Mouse (Mus musculus) intestine, embryonic 16.5 days (tissue): ENCODE results near the gene Thyn1. TPM values are rescaled to one million over a fixed set of nuclear protein-coding genes. Genes with fewer than 3 reads are reported as not detected.

Source experiments
- ATAC-seq: fragments of 200-750 bp; cut with Nextera tagmentation; 2 replicates; pipeline ENCODE4 v1.8.0; 2017; ENCODE audit warnings: moderate TSS enrichment, moderate library complexity
- H3K27ac ChIP-seq: fragments of 300-500 bp; sonication (generic); 2 replicates; pipeline ENCODE4 v1.5.1; 2014; ENCODE audit warnings: mild to moderate bottlenecking, low read length
- H3K27me3 ChIP-seq: fragments of 300-500 bp; sonication (generic); replicated peaks from 2 replicates; pipeline ENCODE4 v1.6.1; 2014; ENCODE audit warnings: low read length, control low read depth, mixed read lengths; ENCODE audit not compliant: control insufficient read depth, insufficient read depth
- H3K36me3 ChIP-seq: fragments of 300-500 bp; sonication (generic); 2 replicates; pipeline ENCODE4 v1.6.1; 2014; ENCODE audit warnings: low read length, control low read depth; ENCODE audit not compliant: control insufficient read depth, insufficient read depth
- H3K4me1 ChIP-seq: fragments of 300-500 bp; sonication (generic); 2 replicates; pipeline ENCODE4 v1.6.1; 2014; ENCODE audit warnings: low read length, control low read depth, mixed read lengths; ENCODE audit not compliant: control insufficient read depth, insufficient read depth
- H3K4me2 ChIP-seq: fragments of 300-500 bp; sonication (generic); 2 replicates; pipeline ENCODE4 v1.6.1; 2014; ENCODE audit warnings: low read depth, low read length, control low read depth
- H3K4me3 ChIP-seq: fragments of 300-500 bp; sonication (generic); 2 replicates; pipeline ENCODE4 v1.5.1; 2014; ENCODE audit warnings: mild to moderate bottlenecking, low read length
- H3K9ac ChIP-seq: fragments of 300-500 bp; sonication (generic); 2 replicates; pipeline ENCODE4 v1.6.1; 2014; ENCODE audit warnings: low read depth, low read length
- H3K9me3 ChIP-seq: fragments of 300-500 bp; sonication (generic); 2 replicates; pipeline ENCODE4 v1.6.1; 2016; ENCODE audit warnings: low read length, control low read depth; ENCODE audit not compliant: control insufficient read depth
- WGBS: fragments of 180-500 bp; shearing (Covaris S2); extraction: QIAGEN DNeasy Blood & Tissue Kit; methylation state at CpG from one replicate; pipeline ENCODE4 v1.1.7; 2014; 5-methylcytosine and 5-hydroxymethylcytosine counted together
- polyA plus RNA-seq: library from polyadenylated mRNA; unstranded; fragments of >200 nt; fragmentation: Nextera tagmentation; extraction: Ambion mirVana; gene quantifications from 2 replicates; pipeline ENCODE4 v1.2.1, GENCODE M21; 2015

The Thyn1 gene
- 120 and 137 TPM in 2 replicates for polyA plus RNA-seq

DNA sequence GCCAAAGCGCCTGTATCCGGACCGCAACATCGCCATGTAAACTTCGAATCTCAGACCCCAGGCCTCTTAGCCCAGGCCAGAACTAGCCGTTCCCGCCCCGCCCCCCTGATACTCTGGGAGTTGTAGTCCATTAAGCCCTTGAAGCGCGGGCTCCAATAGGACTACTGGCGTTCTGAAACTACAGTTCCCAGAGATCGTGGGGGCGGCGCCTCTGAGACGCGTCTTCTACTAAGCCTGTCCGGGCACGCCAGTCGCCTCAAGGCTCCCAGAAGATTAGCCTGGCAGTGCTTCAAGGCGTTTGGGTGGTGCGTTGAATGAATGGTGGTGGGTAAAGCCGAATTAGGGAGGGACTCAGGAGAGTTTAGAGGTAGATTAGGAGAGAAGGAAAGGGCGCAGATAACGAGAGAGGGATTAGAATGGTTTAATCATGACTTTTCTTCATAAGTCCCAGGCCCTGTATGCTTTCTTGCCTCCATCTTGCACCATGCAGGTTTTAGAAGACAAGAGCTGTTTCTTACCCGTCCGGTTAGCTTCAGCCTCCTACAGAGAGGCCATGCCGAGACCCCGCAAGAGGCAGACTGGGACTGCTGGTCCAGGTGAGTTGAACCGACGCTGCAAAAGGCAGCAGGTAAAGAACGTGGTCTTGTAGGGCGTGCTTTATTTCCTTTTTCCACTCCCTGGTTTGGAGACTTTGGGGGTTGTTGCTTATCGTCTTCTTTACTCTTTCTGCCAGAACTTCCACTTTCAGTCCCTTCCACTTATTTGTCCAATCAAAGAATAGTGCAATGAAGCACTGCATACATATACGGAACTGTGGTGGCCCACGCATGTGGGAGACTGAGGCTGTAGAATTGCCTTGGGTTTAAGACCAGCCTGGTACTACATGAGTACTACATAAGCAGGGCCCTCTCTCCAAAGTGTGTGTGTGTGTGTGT lies at the start of gene Thyn1, which contains the start of gene Acad8:
Thyn1 (plus strand) TSS at position 250 of the 935 bp plus-strand sequence.
Acad8 (minus strand) TSS at position 106 of the 935 bp plus-strand sequence.
- Histone ChIP-seq H3K9me3 (no peaks in the 10 kb centered on the region), H3K27ac (0 out of 2 replicates have a peak within 1 kb of the TSS, but pooled peaks have one; percentile 39), H3K36me3 (no peaks in the 10 kb centered on the region; the same call in 1 of the 2 replicates), H3K4me2 (peak within 1 kb of the TSS; percentile 74), H3K4me3 (peak within 1 kb of the TSS; percentile 65), H3K27me3 (no peaks in the 10 kb centered on the region), H3K4me1 (peaks cover 16% of the 10 kb centered on the region), H3K9ac (peak within 1 kb of the TSS; percentile 82)
- under 1% methylated on average over 35 of the region's 35 CpGs for WGBS
- peak; percentile 99 for ATAC-seq

DNA sequence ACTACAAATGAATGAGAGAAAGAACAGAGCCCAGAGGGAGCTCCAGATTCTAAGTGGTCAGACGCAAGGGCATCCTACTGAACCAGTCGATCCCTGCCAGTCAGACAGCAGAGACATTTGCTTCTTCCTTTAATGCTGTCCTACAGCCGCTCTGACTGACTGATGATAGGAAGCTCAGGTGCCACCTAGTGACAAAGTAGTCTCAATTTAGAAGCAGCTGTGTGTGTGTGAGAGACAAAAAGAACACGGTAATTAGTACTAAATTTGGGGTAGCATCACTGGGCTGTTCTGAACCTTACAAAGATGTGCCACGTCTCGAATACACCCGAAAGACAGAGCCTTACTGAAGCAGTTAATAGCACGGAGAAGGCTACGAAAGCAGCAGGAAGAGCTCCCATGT lies 21.8 kb upstream of the Thyn1 start:
- no peaks in the 10 kb centered on the region for H3K4me1 ChIP-seq
- peaks cover 15% of the 10 kb centered on the region for H3K36me3 ChIP-seq

DNA sequence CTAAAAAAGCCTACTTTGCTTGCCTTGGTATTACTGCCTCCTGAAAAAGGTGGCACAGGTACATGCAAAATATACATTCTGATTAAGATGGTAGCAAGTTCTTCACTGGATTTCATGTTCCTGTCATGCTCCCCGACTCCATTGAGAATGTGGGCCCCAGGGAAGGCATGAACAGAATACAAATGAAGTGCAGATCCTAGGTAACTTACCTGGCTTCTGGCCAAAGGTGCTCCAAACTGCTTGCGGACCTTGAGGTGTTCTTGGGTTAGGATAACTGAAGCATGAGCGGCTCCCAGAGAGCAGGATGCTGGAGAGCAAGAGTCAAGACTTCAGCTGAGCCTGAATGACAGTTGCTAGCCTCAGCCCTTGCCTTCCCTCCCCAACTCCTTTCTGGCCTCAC lies 20.7 kb upstream of the Thyn1 start:
- H3K27ac ChIP-seq = no peak overlapping the region
- no peak overlapping the region for H3K4me3 ChIP-seq
- H3K4me2 ChIP-seq = no peak overlapping the region
- no peaks in the 10 kb centered on the region for H3K27me3 ChIP-seq
- H3K9me3 ChIP-seq = no peaks in the 10 kb centered on the region
- no peak for ATAC-seq
- 92% methylated on average over 3 of the region's 3 CpGs for whole genome bisulfite sequencing
- no peak overlapping the region for H3K9ac ChIP-seq
- no peaks in the 10 kb centered on the region for H3K4me1 ChIP-seq
- peaks cover 15% of the 10 kb centered on the region for H3K36me3 ChIP-seq

More for the DNA sequence above, 21.8 kb upstream of the Thyn1 start:
- Histone ChIP-seq H3K27me3 (no peaks in the 10 kb centered on the region), H3K9ac (no peak overlapping the region), H3K4me3 (no peak overlapping the region), H3K27ac (no peak overlapping the region), H3K4me2 (no peak overlapping the region), H3K9me3 (no peaks in the 10 kb centered on the region)
- no peak for ATAC-seq
- 91% methylated on average over 9 of the region's 9 CpGs for WGBS

DNA sequence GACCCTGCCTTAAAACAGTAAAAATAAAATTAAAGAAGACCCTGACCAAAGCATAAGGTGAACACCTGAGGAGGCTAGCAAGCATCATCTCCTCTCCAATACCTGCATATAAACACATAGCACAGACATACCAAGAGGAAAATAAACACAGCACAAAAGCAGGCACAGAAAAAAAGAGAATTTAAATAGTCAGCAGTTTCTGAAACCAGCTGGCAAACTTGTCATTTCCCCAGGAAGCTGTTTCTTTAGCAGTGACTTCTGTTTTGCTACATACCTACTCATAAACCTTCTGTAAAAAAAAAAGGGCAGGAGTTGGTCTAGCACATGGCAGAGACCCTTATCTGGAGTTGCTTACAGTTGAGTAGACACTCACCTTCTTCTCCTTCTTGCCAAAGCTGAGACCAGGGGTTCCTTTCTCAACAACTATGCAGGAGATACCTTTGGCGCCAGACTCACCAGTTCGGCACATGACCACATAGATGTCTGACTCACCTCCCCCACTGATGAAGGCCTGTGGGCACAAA lies 14.4 kb upstream of the Thyn1 start:
- Histone ChIP-seq H3K4me2 (no peak overlapping the region), H3K9ac (no peak overlapping the region)
- 82% methylated on average over 2 of the region's 2 CpGs for WGBS

DNA sequence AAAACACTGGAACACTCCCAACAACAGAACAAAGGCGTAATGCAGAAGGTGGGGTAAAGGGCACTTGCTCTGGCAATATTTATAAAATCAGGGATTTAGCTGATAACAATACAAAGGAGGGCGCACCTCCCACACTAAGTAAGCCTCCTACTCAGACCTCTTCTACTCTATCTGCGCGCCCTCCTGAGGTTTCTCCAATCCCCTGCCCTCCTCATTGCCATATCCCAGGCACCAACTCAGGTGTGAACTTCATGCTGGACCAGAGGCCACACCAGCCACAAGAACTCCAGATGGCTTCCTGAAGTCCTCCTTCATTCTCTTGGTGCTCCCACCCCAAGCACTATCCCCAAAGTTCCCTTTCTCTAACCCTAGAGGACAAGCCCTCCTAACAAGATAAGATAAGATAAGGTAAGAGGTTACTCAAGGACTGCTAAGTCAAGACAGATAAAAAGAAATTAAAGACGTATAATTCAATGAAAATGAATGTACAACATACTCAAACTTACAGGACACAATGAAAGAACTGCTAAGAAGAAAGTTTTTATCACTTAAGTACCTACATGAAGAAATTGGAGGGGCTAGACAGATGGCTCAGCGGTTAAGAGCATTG lies 13.7 kb upstream of the Thyn1 start:
- Histone ChIP-seq H3K4me1 (no peaks in the 10 kb centered on the region), H3K9ac (no peak overlapping the region), H3K9me3 (no peaks in the 10 kb centered on the region), H3K27me3 (no peaks in the 10 kb centered on the region), H3K4me3 (no peak overlapping the region), H3K4me2 (no peak overlapping the region), H3K36me3 (0 out of 2 replicates have a peak, but pooled peaks cover 3% of the 10 kb centered on the region), H3K27ac (no peak overlapping the region)
- WGBS = 88% methylated on average over 6 of the region's 6 CpGs
- ATAC-seq = no peak

More for the DNA sequence above, 14.4 kb upstream of the Thyn1 start:
- Histone ChIP-seq H3K27me3 (no peaks in the 10 kb centered on the region), H3K36me3 (no peaks in the 10 kb centered on the region), H3K9me3 (no peaks in the 10 kb centered on the region), H3K27ac (no peak overlapping the region), H3K4me3 (no peak overlapping the region), H3K4me1 (no peaks in the 10 kb centered on the region)
- ATAC-seq = no peak

DNA sequence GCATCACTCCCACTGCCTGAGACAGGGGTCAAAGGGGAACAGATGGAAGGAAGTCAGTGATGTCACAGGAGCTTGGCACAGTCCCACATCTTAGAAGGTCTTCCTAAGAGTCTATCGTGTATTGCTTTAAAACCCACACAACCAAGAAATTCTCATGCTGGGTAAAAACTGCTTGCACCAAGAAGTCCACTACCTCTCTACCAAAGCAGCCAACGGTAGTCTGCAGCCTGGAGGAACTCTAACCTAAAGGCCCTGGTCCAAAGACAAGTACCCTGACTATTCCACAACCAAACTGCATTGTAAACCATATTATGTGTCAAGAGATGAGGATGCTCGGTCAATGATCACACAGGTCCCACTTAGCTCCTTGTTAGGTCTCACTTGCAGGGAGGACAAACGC lies 9.3 kb upstream of the Thyn1 start:
- Histone ChIP-seq H3K4me2 (no peak overlapping the region), H3K27me3 (no peaks in the 10 kb centered on the region), H3K36me3 (0 out of 2 replicates have a peak, but pooled peaks cover 3% of the 10 kb centered on the region), H3K27ac (no peak overlapping the region), H3K4me1 (no peaks in the 10 kb centered on the region), H3K9me3 (no peaks in the 10 kb centered on the region), H3K4me3 (no peak overlapping the region), H3K9ac (no peak overlapping the region)
- 93% methylated on average over 4 of the region's 4 CpGs for WGBS
- ATAC-seq = no peak

DNA sequence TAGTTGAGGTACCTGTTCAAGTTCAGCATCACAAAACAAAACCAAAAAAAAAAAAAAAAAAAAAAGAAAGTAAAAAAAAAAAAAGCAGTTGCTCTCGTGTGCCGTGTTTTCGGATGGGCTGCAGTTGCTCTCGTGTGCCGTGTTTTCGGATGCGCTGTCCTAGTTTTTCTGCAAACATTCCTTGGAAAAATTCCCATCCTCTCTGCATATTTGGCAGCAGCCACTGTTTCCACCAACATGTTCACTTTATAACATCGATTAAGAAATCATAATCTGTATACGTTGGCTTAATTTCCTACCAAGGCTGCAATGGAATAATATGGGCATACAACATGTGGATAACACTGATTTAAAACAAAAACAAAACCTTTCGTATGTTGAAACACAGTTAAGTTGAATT lies 6.4 kb upstream of the Thyn1 start:
- no peaks in the 10 kb centered on the region for H3K9me3 ChIP-seq
- no peak overlapping the region for H3K27ac ChIP-seq
- ATAC-seq = no peak
- 87% methylated on average over 10 of the region's 10 CpGs for WGBS
- no peak overlapping the region for H3K4me3 ChIP-seq
- peaks cover 2% of the 10 kb centered on the region; the same call in 1 of the 2 replicates for H3K4me1 ChIP-seq
- H3K36me3 ChIP-seq = 0 out of 2 replicates have a peak, but pooled peaks cover 3% of the 10 kb centered on the region
- H3K9ac ChIP-seq = no peak overlapping the region
- H3K4me2 ChIP-seq = no peak overlapping the region
- no peaks in the 10 kb centered on the region for H3K27me3 ChIP-seq

DNA sequence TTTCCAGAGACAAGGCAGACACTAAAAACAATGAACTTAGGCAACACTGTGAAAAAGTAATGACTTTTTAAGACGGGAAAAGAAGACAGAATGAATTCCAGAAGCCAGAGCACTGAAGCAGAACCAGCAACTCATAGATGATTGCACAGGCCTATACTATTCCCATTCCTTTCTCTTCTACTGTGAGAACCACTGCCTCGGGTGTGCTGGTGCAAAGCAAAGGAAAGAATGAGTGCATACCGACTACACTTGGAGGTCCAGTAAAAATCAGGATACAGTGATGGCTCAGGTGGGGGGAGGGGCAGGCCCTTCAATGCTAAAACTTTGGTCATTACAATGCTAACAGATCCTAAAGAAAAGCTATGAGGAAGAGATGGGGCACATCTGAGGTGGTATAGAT lies 5.6 kb upstream of the Thyn1 start:
- 89% methylated on average over 3 of the region's 3 CpGs for WGBS
- peaks cover 5% of the 10 kb centered on the region; the same call in 1 of the 2 replicates for H3K4me1 ChIP-seq
- H3K4me2 ChIP-seq = no peak overlapping the region
- no peaks in the 10 kb centered on the region for H3K27me3 ChIP-seq
- H3K27ac ChIP-seq = no peak overlapping the region
- 0 out of 2 replicates have a peak, but pooled peaks cover 3% of the 10 kb centered on the region for H3K36me3 ChIP-seq
- H3K9me3 ChIP-seq = no peaks in the 10 kb centered on the region
- no peak overlapping the region for H3K9ac ChIP-seq
- no peak for ATAC-seq
- H3K4me3 ChIP-seq = no peak overlapping the region

DNA sequence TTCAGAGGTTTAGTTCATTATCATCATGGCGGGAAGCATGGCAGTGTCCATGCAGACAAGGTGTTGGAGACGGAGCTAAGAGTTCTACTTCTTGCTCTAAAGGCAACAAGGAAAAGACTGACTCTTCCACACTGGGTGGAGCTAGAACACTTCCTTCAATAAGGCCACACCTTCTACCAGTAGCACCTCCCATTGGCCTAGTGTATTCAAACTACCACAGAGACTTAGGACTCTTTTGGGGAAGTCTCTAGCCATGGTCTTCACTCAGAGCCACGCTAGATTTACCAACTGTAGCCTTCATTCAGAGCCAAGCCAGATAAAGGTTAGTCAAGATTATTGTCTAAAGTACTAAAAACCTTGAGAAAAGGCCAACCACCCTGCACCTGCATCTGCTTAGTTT lies 2.4 kb upstream of the Thyn1 start:
- 90% methylated on average over 3 of the region's 3 CpGs for WGBS
- no peak overlapping the region for H3K4me3 ChIP-seq
- H3K36me3 ChIP-seq = no peaks in the 10 kb centered on the region
- H3K4me2 ChIP-seq = no peak overlapping the region
- no peaks in the 10 kb centered on the region for H3K9me3 ChIP-seq
- H3K4me1 ChIP-seq = peaks cover 16% of the 10 kb centered on the region
- H3K9ac ChIP-seq = no peak overlapping the region
- H3K27me3 ChIP-seq = no peaks in the 10 kb centered on the region
- no peak overlapping the region for H3K27ac ChIP-seq
- ATAC-seq = no peak
